Mouse (Mus musculus) lung, postnatal 0 days (tissue): ENCODE results near the gene Tmc8. TPM values are rescaled to one million over a fixed set of nuclear protein-coding genes. Genes with fewer than 3 reads are reported as not detected.

Experiments
- ATAC-seq: fragments of 200-750 bp; cut with Nextera tagmentation; 2 replicates; pipeline ENCODE4 v1.8.0; 2017; ENCODE audit warnings: moderate library complexity
- DNase-seq: peaks from one replicate; pipeline ENCODE4 v3.0.0-alpha.2; 2016; ENCODE audit warnings: low spot score
- H3K27ac ChIP-seq: fragments of 300-500 bp; sonication (generic); 2 replicates; pipeline ENCODE4 v1.5.1; 2014; ENCODE audit warnings: antibody characterized with exemption, mild to moderate bottlenecking, low read length, mixed read lengths
- H3K27me3 ChIP-seq: fragments of 300-500 bp; sonication (generic); replicated peaks from 2 replicates; pipeline ENCODE4 v1.6.1; 2014; ENCODE audit warnings: low read length, mixed read lengths; ENCODE audit not compliant: insufficient read depth
- H3K36me3 ChIP-seq: fragments of 300-500 bp; sonication (generic); 2 replicates; pipeline ENCODE4 v1.6.1; 2014; ENCODE audit warnings: low read length, mixed read lengths; ENCODE audit not compliant: insufficient read depth
- H3K4me1 ChIP-seq: fragments of 300-500 bp; sonication (generic); 2 replicates; pipeline ENCODE4 v1.6.1; 2014; ENCODE audit warnings: antibody characterized with exemption, low read depth, low read length, mixed read lengths; ENCODE audit not compliant: insufficient read depth
- H3K4me2 ChIP-seq: fragments of 300-500 bp; sonication (generic); replicated peaks from 2 replicates; pipeline ENCODE4 v1.6.1; 2014; ENCODE audit warnings: low read depth, mild to moderate bottlenecking, low read length, moderate library complexity, mixed read lengths
- H3K4me3 ChIP-seq: fragments of 300-500 bp; sonication (generic); 2 replicates; pipeline ENCODE4 v1.5.1; 2014; ENCODE audit warnings: low read depth, low read length
- H3K9ac ChIP-seq: fragments of 300-500 bp; sonication (generic); replicated peaks from 2 replicates; pipeline ENCODE4 v1.6.1; 2014; ENCODE audit warnings: low read depth, mild to moderate bottlenecking
- H3K9me3 ChIP-seq: fragments of 300-500 bp; sonication (generic); 2 replicates; pipeline ENCODE4 v1.6.1; 2016; ENCODE audit warnings: low read length, mixed read lengths
- CTCF ChIP-seq: IDR thresholded peaks from 2 replicates; pipeline ENCODE4 v1.5.1; 2016; ENCODE audit warnings: antibody characterized with exemption, mild to moderate bottlenecking
- EP300 ChIP-seq: IDR thresholded peaks from 2 replicates; pipeline ENCODE4 v1.6.1; 2016; ENCODE audit warnings: antibody characterized with exemption, mild to moderate bottlenecking, control low read depth
- WGBS: fragments of 180-500 bp; shearing (Covaris S2); extraction: QIAGEN DNeasy Blood & Tissue Kit; methylation state at CpG from one replicate; pipeline ENCODE4 v1.1.7; 2014; 5-methylcytosine and 5-hydroxymethylcytosine counted together
- polyA plus RNA-seq: library from polyadenylated mRNA; unstranded; fragments of >200 nt; fragmentation: Nextera tagmentation; extraction: Ambion mirVana; gene quantifications from 2 replicates; pipeline ENCODE4 v1.2.1, GENCODE M21; 2015

Gene Tmc8
- polyA plus RNA-seq, 1 experiment from 2014 or later: 5.5 TPM

DNA sequence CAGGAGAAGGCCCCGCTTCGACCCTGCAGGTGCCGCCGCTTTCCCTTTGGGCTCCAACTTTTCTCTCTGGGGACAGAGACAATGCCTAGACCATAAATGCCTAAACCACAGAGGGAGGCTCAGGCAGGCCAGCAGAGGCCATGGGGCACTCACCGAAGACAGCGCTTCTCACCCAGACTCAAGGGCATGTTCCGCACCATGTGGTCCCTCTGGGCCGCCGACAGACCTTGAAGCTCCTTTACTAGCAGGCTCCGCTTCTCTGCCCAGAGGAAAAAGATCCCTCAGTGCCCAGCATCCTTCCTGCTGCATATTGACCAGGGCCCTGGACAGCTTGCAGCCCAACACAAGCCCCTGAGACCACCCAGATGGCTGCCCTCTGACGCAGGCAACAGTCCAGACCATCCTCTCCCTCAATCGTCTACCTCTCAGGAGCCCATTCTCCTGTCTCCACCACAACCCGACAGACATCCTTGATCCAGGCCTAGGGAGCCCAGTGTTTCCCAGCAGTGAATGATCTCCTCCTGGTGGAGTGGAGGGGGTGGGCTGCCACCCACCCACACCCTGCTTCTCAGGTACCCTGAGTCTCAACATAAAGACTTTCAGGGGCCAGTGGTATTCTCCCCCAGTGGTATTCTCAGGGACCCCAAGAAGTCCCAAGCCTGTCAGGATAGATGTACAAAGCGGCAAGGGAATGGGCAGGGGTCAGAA, 5.6 kb upstream of the Tmc8 start:
- Histone ChIP-seq H3K36me3 (peaks cover 4% of the 10 kb centered on the region; the same call in 1 of the 2 replicates), H3K4me1 (peaks cover 14% of the 10 kb centered on the region; the same call in 1 of the 2 replicates), H3K27me3 (no peaks in the 10 kb centered on the region), H3K4me2 (no peak overlapping the region), H3K9ac (no peak overlapping the region), H3K4me3 (no peak overlapping the region), H3K27ac (no peak overlapping the region), H3K9me3 (no peaks in the 10 kb centered on the region)
- ATAC-seq: no peak
- WGBS: 93% methylated on average over 14 of the region's 14 CpGs
- no peak for DNase-seq
- TF ChIP-seq CTCF (no peak), EP300 (no peak)

DNA sequence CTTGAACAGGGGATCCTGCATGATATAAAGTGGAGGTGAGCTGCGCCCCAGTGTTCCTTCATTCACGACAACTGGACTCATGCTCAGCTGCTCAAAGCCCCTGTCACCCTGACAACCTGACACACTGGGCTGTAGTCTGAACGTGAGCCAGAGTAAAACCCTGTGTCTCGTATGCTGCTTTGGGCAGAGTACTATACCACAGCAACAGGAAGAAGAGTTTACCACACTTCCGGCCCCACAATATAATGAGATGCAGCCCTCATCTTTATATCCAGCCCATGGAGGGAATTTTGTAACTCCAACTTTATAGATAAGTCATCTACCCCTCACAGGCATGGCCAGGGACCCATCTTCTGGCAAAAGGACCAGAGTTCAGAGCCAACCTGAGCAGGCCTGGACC, 4.8 kb upstream of the Tmc8 start:
- DNase-seq: no peak
- TF ChIP-seq CTCF (no peak), EP300 (no peak)
- 77% methylated on average over 5 of the region's 5 CpGs for WGBS
- Histone ChIP-seq H3K27me3 (no peaks in the 10 kb centered on the region), H3K4me2 (no peak overlapping the region), H3K36me3 (0 out of 2 replicates have a peak, but pooled peaks cover 4% of the 10 kb centered on the region), H3K9ac (no peak overlapping the region), H3K27ac (no peak overlapping the region), H3K4me3 (no peak overlapping the region), H3K4me1 (peaks cover 21% of the 10 kb centered on the region; the same call in 1 of the 2 replicates), H3K9me3 (no peaks in the 10 kb centered on the region)
- ATAC-seq: no peak

DNA sequence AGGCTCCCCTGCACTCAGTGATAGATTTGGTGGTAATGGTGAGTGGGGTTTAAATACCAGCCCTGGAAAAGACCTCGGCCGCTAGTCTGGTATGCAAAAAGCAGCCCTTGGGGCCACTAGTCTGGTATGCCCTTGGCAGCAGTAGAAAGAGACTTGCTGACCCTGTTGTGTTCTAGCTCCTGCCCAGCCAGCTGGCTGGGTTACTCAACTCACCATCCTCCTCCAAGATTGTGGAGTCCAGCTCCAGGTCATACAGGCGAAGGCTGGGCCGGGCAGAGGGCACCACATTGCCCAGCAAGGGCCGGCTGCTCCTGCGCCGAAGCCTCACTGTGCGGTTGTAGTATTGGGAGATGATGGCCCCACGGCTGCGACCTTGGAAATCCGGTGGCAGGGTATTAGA, 3.8 kb upstream of the Tmc8 start:
- no peak overlapping the region; the same call in 1 of the 2 replicates for H3K27ac ChIP-seq

DNA sequence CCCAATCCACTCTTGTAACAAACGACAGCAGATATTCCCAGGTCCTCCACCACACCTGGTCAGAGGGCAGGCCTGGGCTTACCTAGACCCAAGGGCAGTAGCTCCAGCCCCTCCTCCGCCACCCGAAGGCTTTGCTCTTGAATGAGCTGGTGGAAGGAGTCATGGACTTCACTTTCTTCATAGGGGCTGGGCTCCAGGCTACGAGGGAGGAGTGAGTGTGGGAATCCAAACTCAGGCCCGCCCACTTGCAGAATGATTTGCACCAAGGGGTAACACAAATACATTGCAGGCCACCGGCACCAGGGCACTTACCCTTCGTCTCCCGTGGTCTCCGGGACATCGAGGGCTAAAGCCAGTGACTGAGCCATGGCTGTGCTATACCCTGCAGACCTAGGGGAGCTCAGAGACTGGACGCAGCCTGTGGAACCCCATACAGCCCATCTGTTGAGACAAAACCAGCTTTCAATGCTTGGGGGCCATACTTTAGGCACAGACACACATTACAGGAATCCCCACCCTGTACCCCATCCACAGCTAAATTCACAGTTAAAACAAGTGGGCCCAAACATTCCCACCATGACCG, 2.9 kb upstream of the Tmc8 start:
- Histone ChIP-seq H3K36me3 (no peaks in the 10 kb centered on the region), H3K27ac (peak overlapping the region; percentile 98), H3K9ac (peak overlapping the region; percentile 75; the same call in 1 of the 2 replicates), H3K4me1 (peaks cover 30% of the 10 kb centered on the region; the same call in 1 of the 2 replicates), H3K9me3 (no peaks in the 10 kb centered on the region), H3K4me3 (peak overlapping the region; percentile 57; the same call in 1 of the 2 replicates), H3K27me3 (no peaks in the 10 kb centered on the region), H3K4me2 (peak overlapping the region; percentile 87)
- ATAC-seq (peak; percentile 8), DNase-seq (peak; percentile 82)
- WGBS: 37% methylated on average over 12 of the region's 12 CpGs
- TF ChIP-seq EP300 (no peak), CTCF (no peak)

More for the DNA sequence above, 3.8 kb upstream of the Tmc8 start:
- Histone ChIP-seq H3K36me3 (0 out of 2 replicates have a peak, but pooled peaks cover 4% of the 10 kb centered on the region), H3K4me3 (no peak overlapping the region), H3K9ac (no peak overlapping the region), H3K4me1 (peaks cover 23% of the 10 kb centered on the region; the same call in 1 of the 2 replicates), H3K4me2 (peak overlapping the region; percentile 87), H3K27me3 (no peaks in the 10 kb centered on the region), H3K9me3 (no peaks in the 10 kb centered on the region)
- ATAC-seq: no peak
- 84% methylated on average over 11 of the region's 11 CpGs for WGBS
- DNase-seq: no peak
- TF ChIP-seq EP300 (no peak), CTCF (no peak)

DNA sequence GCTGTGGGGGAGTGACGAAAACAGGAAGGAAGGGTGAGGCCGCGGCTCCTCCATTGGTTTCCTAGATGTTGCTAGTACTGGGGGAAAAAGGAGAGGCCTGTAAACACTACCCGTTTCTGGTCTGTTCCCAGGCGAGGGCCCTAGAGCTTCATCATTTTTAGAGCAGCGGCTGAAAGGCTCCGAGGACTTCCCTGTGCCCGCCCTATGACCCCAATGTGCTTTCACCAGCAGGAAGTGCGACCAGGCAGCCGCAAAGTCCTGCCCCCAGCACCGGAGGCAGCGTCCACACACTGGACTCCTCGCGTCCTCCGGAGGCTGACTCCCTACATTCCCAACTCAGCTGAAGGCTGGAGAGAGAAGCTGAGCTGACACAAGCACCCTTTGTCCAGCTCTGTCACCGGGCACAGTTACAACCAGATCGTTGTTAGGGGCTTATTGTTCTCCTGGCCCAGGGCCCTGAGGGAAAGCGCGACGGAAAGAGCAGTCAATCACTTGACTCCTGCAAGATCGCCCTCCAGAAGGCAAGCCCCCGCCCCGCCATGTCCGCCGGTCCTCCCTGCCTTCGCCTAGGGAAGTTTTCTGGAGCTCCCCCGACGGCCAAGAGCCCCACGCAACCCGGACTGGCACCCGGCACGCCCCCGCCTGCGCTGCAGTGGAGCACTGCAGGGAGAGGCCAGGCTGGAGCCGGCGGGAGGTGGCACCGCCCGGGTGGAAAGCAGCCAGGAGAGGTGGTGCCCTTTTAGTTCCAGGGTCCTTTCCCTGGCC, 2.3 kb upstream of the Tmc8 start:
- Histone ChIP-seq H3K27me3 (no peaks in the 10 kb centered on the region), H3K4me1 (peaks cover 30% of the 10 kb centered on the region; the same call in 1 of the 2 replicates), H3K9me3 (no peaks in the 10 kb centered on the region), H3K9ac (peak overlapping the region; percentile 75), H3K4me2 (peak overlapping the region; percentile 87), H3K36me3 (no peaks in the 10 kb centered on the region), H3K4me3 (peak overlapping the region; percentile 57), H3K27ac (peak overlapping the region; percentile 98)
- 3% methylated on average over 34 of the region's 38 CpGs for WGBS
- peak; percentile 90 for DNase-seq
- no peak for TF ChIP-seq CTCF
- peak; percentile 88; the same call in 1 of the 2 replicates for TF ChIP-seq EP300
- peak; percentile 54 for ATAC-seq

DNA sequence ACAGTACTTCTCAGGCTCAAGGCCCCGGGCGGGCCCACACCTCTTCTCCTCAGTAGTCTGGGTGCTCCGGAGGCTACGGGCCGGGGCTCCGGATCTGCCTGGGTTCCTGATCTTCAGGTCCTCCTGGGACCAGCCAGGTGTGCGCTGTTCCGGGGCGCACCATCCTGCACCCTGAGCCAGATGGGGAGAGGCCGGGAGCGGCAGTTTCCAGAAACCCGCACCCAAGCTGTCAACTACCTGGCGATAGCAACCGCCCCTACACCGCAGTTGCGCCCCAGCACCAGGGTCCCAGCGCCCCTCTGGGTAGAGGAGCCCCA, 1.7 kb upstream of the Tmc8 start:
- Histone ChIP-seq H3K9me3 (no peaks in the 10 kb centered on the region), H3K4me2 (peak overlapping the region; percentile 87), H3K27ac (peak overlapping the region; percentile 98), H3K27me3 (no peaks in the 10 kb centered on the region), H3K9ac (peak overlapping the region; percentile 75), H3K4me1 (peaks cover 30% of the 10 kb centered on the region; the same call in 1 of the 2 replicates), H3K4me3 (peak overlapping the region; percentile 57), H3K36me3 (no peaks in the 10 kb centered on the region)
- TF ChIP-seq CTCF: no peak
- no peak for TF ChIP-seq EP300
- DNase-seq: no peak
- WGBS: under 1% methylated on average over 17 of the region's 17 CpGs
- ATAC-seq: no peak
